Mouse (Mus musculus) hindlimb bud, embryonic 11.5 days (tissue): Measurements from ENCODE around the gene Krt77.

Source experiments
- DNase-seq: peaks from one replicate; pipeline ENCODE4 v3.0.0-alpha.2; 2012; ENCODE audit warnings: low read depth, low spot score; ENCODE audit errors: extremely low spot score

Krt77 gene

GRCm38 (mm10) chr15:101834784-101835328, 34.6 kb downstream of the Krt77 start:
- no peak for DNase-seq

GRCm38 (mm10) chr15:101833131-101833530, 36.4 kb downstream of the Krt77 start:
- DNase-seq = no peak

GRCm38 (mm10) chr15:101829441-101829840, 40.1 kb downstream of the Krt77 start:
- DNase-seq = no peak

GRCm38 (mm10) chr15:101821786-101822185, 47.7 kb downstream of the Krt77 start:
- no peak for DNase-seq

- DNase-seq = no peak
Observed at GRCm38 (mm10) chr15:101817875-101818274, 51.6 kb downstream of the Krt77 start, which contains the start of gene Krt2. Krt2 (minus strand) TSS chr15:101818169.
